Comparison of ENCODE assay signal across 8 mouse cellular contexts in genomic region chr8:60466686-60467335, GRCm38 (mm10). TPM values are rescaled to one million over a fixed set of nuclear protein-coding genes. Genes with fewer than 3 reads are reported as not detected.
DNase-seq lines count a peak whose midpoint lies in the region; ATAC-seq and TF ChIP-seq lines count a peak whose summit lies in the region.

No protein-coding gene starts in this region.

- no peak for ATAC-seq in heart, embryonic 12.5 days (ENCODE audit: insufficient number of reproducible peaks, low FRiP score)
- peak; percentile 94 for ATAC-seq in forebrain, embryonic 13.5 days
- peak; percentile 92 for ATAC-seq in midbrain, embryonic 13.5 days
- ATAC-seq in stomach, postnatal 0 days (ENCODE audit: low FRiP score, low TSS enrichment), result no peak

- H3K27ac ChIP-seq in heart, embryonic 12.5 days (ENCODE audit: poor library complexity, severe bottlenecking), result no peak overlapping the region
- H3K27ac ChIP-seq in forebrain, embryonic 13.5 days, result no peak overlapping the region
- no peak overlapping the region for H3K27ac ChIP-seq in midbrain, embryonic 13.5 days
- H3K27ac ChIP-seq in stomach, postnatal 0 days (replicated peaks), result no peak overlapping the region

- H3K4me2 ChIP-seq in heart, embryonic 12.5 days, result no peak overlapping the region
- H3K4me2 ChIP-seq in forebrain, embryonic 13.5 days, result peak overlapping the region; percentile 22
- peak overlapping the region; percentile 29; the same call in 1 of the 2 replicates for H3K4me2 ChIP-seq in midbrain, embryonic 13.5 days (replicated peaks)
- 0 out of 2 replicates have a peak overlapping the region, but pooled peaks have one; percentile 26 for H3K4me2 ChIP-seq in stomach, postnatal 0 days (replicated peaks; ENCODE audit: low read depth)

- peak; percentile 91 for TF ChIP-seq CTCF in stomach, postnatal 0 days (IDR thresholded peaks at IDR 0.05; ENCODE audit: low read depth)

- H3K4me3 ChIP-seq in heart, embryonic 12.5 days, result no peak overlapping the region
- no peak overlapping the region for H3K4me3 ChIP-seq in forebrain, embryonic 13.5 days
- no peak overlapping the region for H3K4me3 ChIP-seq in midbrain, embryonic 13.5 days (replicated peaks)
- no peak overlapping the region for H3K4me3 ChIP-seq in stomach, postnatal 0 days (ENCODE audit: low read depth, low read length)

- H3K36me3 ChIP-seq in heart, embryonic 12.5 days, result no peaks in the 10 kb centered on the region
- H3K36me3 ChIP-seq in forebrain, embryonic 13.5 days (ENCODE audit: poor library complexity, severe bottlenecking), result no peaks in the 10 kb centered on the region
- no peaks in the 10 kb centered on the region for H3K36me3 ChIP-seq in midbrain, embryonic 13.5 days
- H3K36me3 ChIP-seq in stomach, postnatal 0 days (ENCODE audit: control insufficient read depth, insufficient read depth, low read length), result no peaks in the 10 kb centered on the region

- no peak for TF ChIP-seq EP300 in stomach, postnatal 0 days (optimal IDR thresholded peaks at IDR 0.05)

- no peaks in the 10 kb centered on the region for H3K9me3 ChIP-seq in heart, embryonic 12.5 days (replicated peaks)
- H3K9me3 ChIP-seq in forebrain, embryonic 13.5 days (replicated peaks), result no peaks in the 10 kb centered on the region
- H3K9me3 ChIP-seq in midbrain, embryonic 13.5 days, result no peaks in the 10 kb centered on the region
- no peaks in the 10 kb centered on the region for H3K9me3 ChIP-seq in stomach, postnatal 0 days (ENCODE audit: control insufficient read depth, low read length)

- 36% methylated on average over 15 of the region's 15 CpGs for WGBS in heart, embryonic 12.5 days
- WGBS in forebrain, embryonic 13.5 days, result 37% methylated on average over 15 of the region's 15 CpGs
- 34% methylated on average over 15 of the region's 15 CpGs for WGBS in midbrain, embryonic 13.5 days
- 38% methylated on average over 15 of the region's 15 CpGs for WGBS in stomach, postnatal 0 days

- no peaks in the 10 kb centered on the region for H3K27me3 ChIP-seq in heart, embryonic 12.5 days (replicated peaks)
- H3K27me3 ChIP-seq in forebrain, embryonic 13.5 days, result no peaks in the 10 kb centered on the region
- H3K27me3 ChIP-seq in midbrain, embryonic 13.5 days, result no peaks in the 10 kb centered on the region
- no peaks in the 10 kb centered on the region for H3K27me3 ChIP-seq in stomach, postnatal 0 days (ENCODE audit: control insufficient read depth, insufficient read depth, low read length)

- H3K4me1 ChIP-seq in heart, embryonic 12.5 days (replicated peaks), result no peaks in the 10 kb centered on the region
- no peaks in the 10 kb centered on the region for H3K4me1 ChIP-seq in forebrain, embryonic 13.5 days
- H3K4me1 ChIP-seq in midbrain, embryonic 13.5 days (replicated peaks), result no peaks in the 10 kb centered on the region
- H3K4me1 ChIP-seq in stomach, postnatal 0 days (replicated peaks; ENCODE audit: control insufficient read depth, insufficient read depth), result no peaks in the 10 kb centered on the region

- H3K9ac ChIP-seq in heart, embryonic 12.5 days, result no peak overlapping the region
- H3K9ac ChIP-seq in forebrain, embryonic 13.5 days, result no peak overlapping the region
- no peak overlapping the region for H3K9ac ChIP-seq in midbrain, embryonic 13.5 days (replicated peaks)
- no peak overlapping the region for H3K9ac ChIP-seq in stomach, postnatal 0 days (ENCODE audit: low read length)

- DNase-seq in heart, adult 18-20 months, result peak; percentile 15 to 56
- peak; percentile 23 for DNase-seq in c-Kit-positive CD71-negative TER-119-negative erythroid progenitor cells, embryonic 14.5 days (ENCODE audit: low read depth)
- DNase-seq in induced T-regulatory cell, adult 2 months (ENCODE audit: low read depth), result peak; percentile 3
- peak; percentile 34 to 62 for DNase-seq in left cerebral cortex, adult 8-10 months (ENCODE audit: low spot score in 2 of 2)
- DNase-seq in stomach, postnatal 0 days (ENCODE audit: low spot score), result peak; percentile 63

RNA-seq across cellular contexts. Expression of gene Gm10283, which starts 36.2 kb away (rescaled TPM):
- not detected for total RNA-seq in heart, adult 18-20 months (2021)
- not detected in 2 replicates for polyA plus RNA-seq in heart, embryonic 12.5 days (2016; fragmentation: Nextera tagmentation; extraction: Ambion mirVana)
- polyA plus RNA-seq in forebrain, embryonic 13.5 days (2015; fragmentation: Nextera tagmentation; extraction: Ambion mirVana), result not detected in 2 replicates
- not detected for total RNA-seq in left cerebral cortex, adult 8-10 months (2022)
- not detected in 2 replicates for polyA plus RNA-seq in midbrain, embryonic 13.5 days (2015; fragmentation: Nextera tagmentation; extraction: Ambion mirVana)
- not detected in 2 replicates for polyA plus RNA-seq in stomach, postnatal 0 days (2015; fragmentation: Nextera tagmentation; extraction: Ambion mirVana)

RNA-seq across cellular contexts. Expression of gene Aadat, which starts 38.9 kb away (rescaled TPM):
- total RNA-seq in heart, adult 18-20 months (2021), result not detected
- 0.19 and 0.28 TPM in 2 replicates for polyA plus RNA-seq in heart, embryonic 12.5 days (2016; fragmentation: Nextera tagmentation; extraction: Ambion mirVana)
- polyA plus RNA-seq in forebrain, embryonic 13.5 days (2015; fragmentation: Nextera tagmentation; extraction: Ambion mirVana), result 0.40 and 0.76 TPM in 2 replicates
- total RNA-seq in left cerebral cortex, adult 8-10 months (2022), result under 1 TPM; 0.37 to 1.00 (median 0.45) TPM
- polyA plus RNA-seq in midbrain, embryonic 13.5 days (2015; fragmentation: Nextera tagmentation; extraction: Ambion mirVana), result 1.4 and 1.6 TPM in 2 replicates
- polyA plus RNA-seq in stomach, postnatal 0 days (2015; fragmentation: Nextera tagmentation; extraction: Ambion mirVana), result 0.13 and 0.25 TPM in 2 replicates

Comparison
In these comparisons a context has a peak if more than half of its experiments do, and no peak if none do; other contexts are left out.
1. DNase-seq: peak in every context shown above with its lines; median percentile 63 in stomach, postnatal 0 days; 48 in left cerebral cortex, adult 8-10 months; 36 in heart, adult 18-20 months; 23 in c-Kit-positive CD71-negative TER-119-negative erythroid progenitor cells, embryonic 14.5 days; 3 in induced T-regulatory cell, adult 2 months.
2. ATAC-seq: peak in forebrain, embryonic 13.5 days (single experiment) and midbrain, embryonic 13.5 days (single experiment); none in heart, embryonic 12.5 days (single experiment) and stomach, postnatal 0 days (single experiment).